Mouse (Mus musculus) CD4-positive, CD25-positive, alpha-beta regulatory T cell, adult 4 months (primary cell): ENCODE data around the gene Mrpl36. TPM values are rescaled to one million over a fixed set of nuclear protein-coding genes. Genes with fewer than 3 reads are reported as not detected.

Source experiments
- ATAC-seq: one replicate; pipeline ENCODE4 v1.8.0; 2017
- polyA plus RNA-seq, 2 experiments: library from polyadenylated mRNA; unstranded; fragments of 100-300 nt; shearing (Covaris generic); gene quantifications; one replicate each; pipeline ENCODE4 v1.2.1; 2017

Gene Mrpl36
- polyA plus RNA-seq, 2 experiments from 2014 or later, result 94.9 to 126 TPM

DNA sequence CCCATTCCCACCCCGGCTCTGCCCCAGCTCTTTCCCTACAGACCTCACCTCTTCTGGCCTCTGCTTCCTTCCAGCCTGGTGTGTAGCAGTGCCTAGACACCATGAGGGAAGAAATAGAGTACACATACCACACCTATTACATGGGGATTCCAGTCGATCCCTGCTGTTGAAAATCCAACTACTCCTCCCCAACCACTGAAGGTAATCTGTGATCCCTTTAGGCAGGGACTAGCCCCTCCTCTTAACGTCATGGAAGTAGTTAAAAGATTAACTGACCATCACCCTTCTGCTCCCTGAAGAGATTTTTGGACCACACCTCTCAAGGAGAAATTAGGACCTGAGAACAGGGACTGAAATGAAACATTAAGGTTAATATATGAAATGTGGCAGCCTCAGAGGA, 18.9 kb downstream of the Mrpl36 start:
- no peak for ATAC-seq

DNA sequence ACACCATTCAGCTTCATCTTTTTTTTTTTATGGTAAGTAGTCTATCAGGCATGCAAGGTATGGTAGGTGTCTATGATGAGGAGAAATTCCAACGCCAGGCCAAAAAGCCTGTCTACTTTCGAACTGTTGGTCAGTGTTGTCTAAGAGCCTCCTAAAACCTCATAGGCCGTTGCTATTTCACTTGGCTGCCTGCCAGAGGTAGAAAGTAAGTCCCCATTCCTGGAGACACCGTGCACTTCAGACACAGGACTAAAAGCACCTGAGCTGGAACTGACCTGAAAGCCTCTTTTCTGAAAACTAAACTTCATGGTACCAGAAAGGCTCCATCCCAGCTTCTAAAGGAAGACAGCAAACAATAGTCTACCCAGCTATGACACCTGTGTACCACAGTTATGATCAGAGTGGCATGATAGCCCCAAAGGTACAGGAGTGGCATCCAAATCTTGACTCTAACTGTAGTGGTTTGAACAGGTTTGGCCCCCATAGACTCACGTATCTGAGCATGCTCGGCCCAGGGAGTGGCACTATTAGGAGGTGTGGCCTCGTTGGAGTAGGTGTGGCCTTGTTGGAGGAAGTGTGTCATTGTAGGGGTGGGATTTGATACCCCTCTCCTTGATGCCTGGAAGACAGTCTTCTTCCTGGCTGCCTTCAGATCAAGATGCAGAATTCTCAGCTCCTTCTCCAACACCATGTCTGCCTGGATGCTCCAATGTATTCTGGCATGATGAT, 19.8 kb downstream of the Mrpl36 start:
- no peak for ATAC-seq

DNA sequence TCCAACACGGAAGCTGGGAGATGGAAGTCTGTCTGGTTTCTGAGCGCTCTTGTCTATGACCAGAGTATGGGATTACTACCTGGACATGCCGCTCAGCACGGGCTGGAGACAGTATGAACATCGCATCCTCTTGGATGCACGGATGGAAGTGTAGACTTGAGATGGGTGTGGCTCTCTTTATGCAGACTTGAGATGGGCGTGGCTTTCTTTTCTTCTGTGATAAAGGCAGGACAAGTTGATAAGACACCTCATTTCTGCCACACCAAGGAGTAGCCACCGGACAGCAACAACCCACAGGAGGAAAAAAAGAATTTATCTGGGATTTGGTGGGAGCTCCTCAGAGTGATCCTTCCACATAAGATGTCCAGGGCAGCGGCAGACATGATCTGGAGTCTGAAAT, 22.4 kb downstream of the Mrpl36 start:
- ATAC-seq, result no peak

- no peak for ATAC-seq
These were observed 23.6 kb downstream of the Mrpl36 start for GRCm38 (mm10) chr13:73351910-73352309.

DNA sequence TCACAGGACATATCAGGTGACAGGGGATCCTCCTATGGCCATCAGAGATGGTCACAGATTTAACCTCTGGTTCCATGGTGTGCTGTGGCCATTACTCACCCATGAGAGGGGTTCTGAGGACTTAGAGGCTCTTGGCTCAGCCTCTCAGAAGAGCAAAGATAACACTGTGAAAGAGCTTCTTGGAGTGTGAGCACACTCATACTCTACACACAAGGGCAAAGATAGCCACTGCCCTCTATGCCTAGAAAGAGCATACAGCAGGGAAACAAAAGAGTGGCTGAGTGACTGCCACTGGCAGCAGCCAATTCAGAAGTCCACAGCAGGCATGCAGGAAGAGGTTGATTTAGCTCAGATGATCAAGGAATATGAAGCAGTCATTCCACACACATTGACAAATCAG, 24.2 kb downstream of the Mrpl36 start:
- no peak for ATAC-seq

DNA sequence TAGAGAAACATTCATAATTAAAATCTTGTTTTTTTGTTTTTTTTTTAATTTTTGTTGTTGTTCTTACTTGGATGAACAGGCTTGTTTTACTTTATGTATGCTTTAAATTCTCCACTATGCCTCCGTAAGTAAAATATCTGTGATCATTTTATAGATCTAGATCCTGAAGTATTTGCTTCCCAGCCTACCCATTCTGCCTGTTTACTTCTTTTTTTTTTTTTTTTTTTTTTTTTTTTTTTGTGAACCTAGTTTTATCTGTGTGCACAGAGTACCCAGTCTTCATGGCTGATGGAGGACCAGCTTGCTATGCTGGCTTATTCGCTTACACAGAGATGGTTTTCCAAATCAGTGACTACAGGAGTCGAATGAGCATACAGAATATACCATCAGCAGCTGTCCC, 28.8 kb downstream of the Mrpl36 start:
- no peak for ATAC-seq

DNA sequence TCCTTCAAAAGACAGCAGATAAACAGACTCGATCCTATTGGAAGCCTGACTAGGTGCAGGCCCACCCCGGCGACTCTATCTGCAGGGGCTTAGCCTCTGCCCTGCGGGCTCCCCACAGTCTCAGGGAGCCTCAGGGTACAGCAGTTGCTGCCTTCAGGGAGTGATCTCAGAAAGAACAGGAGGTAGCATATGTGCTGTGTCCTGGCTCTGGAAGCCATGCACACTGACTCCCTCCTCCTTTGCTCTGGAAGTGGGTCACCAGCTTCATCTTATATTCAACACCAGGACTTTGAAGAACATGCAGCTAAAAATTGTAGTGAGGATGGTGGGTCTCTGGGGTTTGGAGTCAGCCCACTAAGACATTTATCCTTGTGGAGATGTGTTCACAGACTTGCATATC, 45.1 kb downstream of the Mrpl36 start:
- ATAC-seq, result no peak

DNA sequence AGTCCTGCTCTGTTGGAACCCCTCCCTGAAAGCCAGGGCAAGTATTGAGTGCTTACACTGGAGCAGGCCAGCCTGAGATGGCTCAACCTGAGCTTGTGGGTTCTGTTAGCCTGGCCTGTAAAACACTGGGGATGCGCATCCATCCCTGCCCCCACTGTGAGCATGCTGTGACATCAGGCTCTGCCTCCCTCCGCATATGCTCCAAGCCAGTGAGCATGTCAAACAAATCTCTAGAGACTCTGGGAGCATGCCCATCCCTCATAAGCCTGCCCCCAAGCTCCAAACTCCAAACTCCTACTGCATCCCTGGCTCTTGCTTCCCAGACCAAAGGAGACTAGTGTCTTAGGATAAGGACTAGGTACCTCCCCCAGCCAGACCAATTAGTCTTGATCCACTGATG, 46.3 kb downstream of the Mrpl36 start:
- no peak for ATAC-seq

DNA sequence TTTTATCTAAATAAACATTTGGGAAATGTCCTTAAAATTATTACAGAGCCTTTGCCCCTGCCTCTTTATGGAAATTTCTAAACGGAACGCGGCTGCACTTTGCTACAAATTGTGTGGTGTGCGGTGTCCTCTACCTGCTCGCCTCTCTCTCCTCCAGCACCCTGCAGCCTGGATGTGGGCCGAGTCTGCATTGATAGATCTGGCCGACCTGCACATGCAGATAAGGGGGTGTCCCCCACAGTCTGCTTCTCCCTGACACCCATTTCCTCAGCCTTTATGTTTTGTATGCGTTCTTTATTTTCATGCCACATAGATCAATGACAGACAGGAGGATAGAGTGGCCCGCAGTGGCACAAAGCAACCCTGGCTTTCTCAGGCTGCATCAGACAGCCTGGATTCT, 49.3 kb downstream of the Mrpl36 start:
- peak; percentile 90 for ATAC-seq

Other genes with a start within 250 kb of the Mrpl36 start
- not detected for gene Irx4, start 68.0 kb upstream of the Mrpl36 start, polyA plus RNA-seq
- 100 to 1,000 TPM; 141 to 144 TPM for gene Ndufs6, start within 50 bp of the Mrpl36 start, polyA plus RNA-seq
- 10 to 100 TPM; 29.0 to 34.0 TPM for gene Lpcat1, start 138.7 kb downstream of the Mrpl36 start, polyA plus RNA-seq
- gene Slc6a3, start 208.2 kb downstream of the Mrpl36 start, polyA plus RNA-seq, result not detected